Mouse (Mus musculus): ENCODE measurements around the gene Itln1. TPM values are rescaled to one million over a fixed set of nuclear protein-coding genes. Genes with fewer than 3 reads are reported as not detected.

Gene Itln1
- polyA plus RNA-seq (2012; rRNA removed) = 0.10 and 0.19 TPM in 2 replicates

DNA sequence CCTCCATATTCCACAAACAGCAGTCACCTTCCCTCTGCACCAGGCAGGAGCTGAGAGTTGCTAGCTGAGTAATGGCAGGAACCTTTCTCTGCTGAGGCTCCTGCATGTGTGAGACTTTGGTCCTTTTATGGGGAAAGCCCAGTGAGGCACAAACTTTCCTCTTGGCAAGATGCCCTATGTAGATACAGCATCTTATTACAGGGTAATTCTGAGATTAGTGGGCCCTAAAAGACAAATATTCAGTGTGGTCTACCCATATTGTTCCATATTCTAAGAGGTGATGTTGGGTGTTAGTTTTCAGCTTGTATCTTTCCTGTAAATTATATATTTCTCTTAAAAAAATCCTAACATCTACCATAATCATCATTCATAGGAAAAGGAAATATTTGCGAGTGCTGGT lies at the start of gene Itln1:
Gene Itln1, minus strand, starts transcription at position 101 of the 400 bp plus-strand sequence.
- DNase-seq (ENCODE audit: low read depth) = no peak

GRCm38 (mm10) chr1:171584584-171584983 lies 49.5 kb upstream of the Itln1 start:
- DNase-seq (ENCODE audit: low read depth) = no peak

DNA sequence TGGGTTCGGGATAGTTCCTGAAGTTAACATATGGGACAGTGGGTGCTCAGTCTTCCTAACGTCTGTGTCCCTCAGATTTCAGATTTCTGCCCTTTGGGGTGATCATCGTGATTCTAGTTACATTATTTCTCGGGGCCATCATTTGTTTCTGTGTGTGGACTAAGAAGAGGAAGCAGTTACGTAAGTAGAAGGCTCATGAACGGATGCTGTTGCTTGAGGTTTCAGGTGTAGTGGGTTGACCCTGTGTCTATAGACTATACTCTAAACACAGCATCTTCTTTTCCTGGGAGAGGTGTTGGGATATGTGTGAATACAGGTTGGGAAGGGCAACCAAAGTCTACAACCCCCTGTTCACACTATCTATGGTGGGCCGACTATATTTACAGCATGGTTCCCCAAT lies 42.1 kb upstream of the Itln1 start:
- DNase-seq (ENCODE audit: low read depth) = no peak

GRCm38 (mm10) chr1:171568436-171568835 lies 33.3 kb upstream of the Itln1 start:
- no peak for DNase-seq (ENCODE audit: low read depth)

- no peak for DNase-seq (ENCODE audit: low read depth)
These were observed 31.7 kb upstream of the Itln1 start for GRCm38 (mm10) chr1:171566777-171567176.

DNA sequence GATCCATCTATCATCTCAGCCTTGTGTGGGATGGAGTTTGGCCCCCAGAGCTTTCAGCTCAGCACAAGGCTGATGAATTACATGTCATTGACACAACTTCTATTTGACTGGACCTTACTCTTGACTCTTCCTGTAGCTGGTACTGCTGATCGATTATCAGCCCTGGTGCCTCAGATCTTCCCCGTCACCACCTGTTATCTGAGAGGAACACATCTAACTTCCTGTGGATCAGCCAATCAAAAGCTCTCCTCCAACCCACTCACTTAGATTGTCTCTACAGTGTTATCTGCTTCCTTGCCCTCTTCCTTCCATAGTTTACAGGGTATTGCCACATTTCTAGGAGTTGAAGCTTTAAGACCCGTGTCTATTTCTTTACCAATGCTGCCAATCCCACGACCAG lies 30.8 kb upstream of the Itln1 start:
- no peak for DNase-seq (ENCODE audit: low read depth)

DNA sequence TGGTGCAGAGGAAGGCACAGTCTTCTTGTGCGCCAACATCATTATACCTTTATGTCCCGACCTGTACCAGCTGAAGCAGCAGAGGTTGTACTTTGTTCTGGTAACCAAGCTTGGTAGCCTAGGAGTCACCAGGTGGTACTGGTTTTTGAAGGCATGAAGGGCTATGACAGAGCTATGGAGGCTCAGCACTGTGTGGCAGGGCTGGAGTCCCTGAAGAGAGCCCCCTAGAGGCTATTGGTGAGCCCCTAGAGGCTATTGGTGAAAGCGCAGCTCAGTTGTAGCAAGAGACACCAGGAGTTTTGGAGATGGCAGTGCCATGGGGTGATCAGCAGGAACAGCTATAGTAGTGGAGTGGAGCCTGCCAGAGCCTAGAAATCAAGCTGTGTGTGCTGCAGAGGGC lies 29.2 kb upstream of the Itln1 start:
- DNase-seq (ENCODE audit: low read depth) = no peak

DNA sequence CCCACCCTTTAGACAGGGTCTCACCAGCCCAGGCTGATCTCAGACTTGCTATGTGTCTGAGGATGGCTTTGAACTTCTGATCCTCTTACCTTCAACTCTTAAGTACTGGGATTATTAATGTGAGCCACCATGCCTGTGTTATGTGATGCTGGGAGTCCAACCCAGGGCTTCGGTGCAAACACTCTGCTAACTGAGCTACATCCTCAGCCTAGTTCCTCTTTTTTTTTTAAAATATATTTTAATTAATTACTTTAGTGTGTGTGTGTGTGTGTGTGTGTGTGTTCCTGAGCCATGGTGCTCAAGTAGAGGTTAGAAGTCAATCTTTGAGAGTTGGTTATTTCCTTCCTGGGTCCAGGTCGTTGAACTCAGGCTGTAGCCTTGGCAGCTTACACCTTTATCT lies 27.9 kb upstream of the Itln1 start:
- no peak for DNase-seq (ENCODE audit: low read depth)

DNA sequence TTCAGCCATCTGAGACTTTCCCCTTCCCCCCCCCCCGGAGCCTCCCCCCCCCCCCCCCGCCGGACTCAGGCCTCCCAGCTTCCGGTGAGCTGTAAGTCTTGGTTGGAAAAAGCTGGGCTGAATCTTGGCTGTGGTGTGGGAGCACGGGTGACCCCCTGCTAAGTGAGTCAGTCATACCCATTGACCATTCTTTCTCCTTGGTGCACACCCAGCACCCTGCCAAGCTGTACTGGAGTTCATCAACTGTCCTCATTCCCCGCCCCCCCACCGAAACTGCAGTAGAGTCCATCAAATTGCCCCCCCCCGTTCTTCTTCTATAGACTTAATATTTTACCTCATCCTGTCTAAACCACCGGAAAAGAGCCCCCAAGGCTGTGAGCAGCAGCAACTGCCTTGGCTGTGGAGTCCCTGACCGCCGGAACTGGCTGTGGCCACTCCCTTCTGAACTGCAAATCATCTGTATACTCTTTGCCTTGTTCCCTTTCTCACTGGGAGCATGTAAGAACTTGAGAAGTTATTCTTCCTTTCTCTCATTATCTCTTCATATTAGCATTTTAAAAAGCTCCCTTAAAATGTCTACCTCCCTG lies 26.6 kb upstream of the Itln1 start:
- no peak for DNase-seq (ENCODE audit: low read depth)

DNA sequence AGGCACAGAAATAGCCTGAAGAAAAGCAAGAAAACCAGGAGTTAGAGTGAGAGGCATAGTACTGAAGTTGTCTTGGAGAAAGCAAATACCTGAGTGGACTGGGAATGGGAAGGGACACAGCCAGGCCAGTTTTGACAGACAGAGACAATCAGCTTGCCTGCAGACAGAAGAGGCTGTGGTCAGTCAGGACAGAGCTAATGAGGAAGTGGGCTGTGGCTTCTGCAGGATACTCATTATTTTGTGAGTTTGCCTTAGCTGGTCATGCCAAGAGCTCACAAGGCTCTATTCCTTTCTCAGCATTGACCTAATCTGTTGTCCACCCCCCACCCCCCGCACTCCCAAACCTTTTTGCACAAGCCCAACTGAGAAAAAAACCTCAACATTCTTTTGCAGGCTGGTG lies 26.1 kb upstream of the Itln1 start:
- no peak for DNase-seq (ENCODE audit: low read depth)

DNA sequence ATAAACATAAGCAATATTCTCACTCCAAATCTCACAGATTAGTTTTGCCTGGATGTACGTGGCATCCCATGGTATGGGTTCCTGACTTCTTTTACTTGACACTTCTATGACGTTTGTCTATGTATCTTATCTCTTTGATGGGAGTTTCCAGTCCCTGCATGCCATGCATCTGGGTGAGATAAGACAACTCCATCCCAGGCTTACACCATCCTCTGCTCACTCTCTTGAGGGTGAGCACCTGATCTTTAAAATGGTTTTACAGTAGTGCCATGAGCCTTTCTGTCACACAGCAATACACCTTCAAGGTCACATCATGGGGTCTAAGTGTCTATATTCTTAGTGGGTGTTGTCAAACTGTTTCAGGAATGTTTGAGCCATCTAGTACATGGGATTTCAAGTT lies 25.2 kb upstream of the Itln1 start:
- DNase-seq (ENCODE audit: low read depth) = no peak

DNA sequence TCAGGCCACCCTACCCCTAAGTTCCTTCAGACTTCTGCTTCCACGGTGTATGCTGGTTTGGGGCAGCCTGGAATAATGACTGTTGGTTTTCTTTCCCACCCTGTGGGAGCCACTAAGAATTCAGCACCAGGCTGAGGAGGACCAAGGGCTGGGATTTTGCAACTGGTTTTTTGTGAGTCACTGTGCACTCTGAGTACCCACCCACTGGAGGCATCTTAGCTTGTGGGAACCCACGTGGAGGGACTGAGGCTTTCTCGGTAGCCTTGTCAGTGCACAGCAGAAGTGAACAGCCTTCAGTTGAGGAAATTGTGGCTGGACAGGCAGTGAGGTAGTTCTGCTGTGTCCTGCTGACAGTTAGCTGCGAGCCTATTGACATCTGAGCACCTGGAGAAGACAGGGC lies 23.8 kb upstream of the Itln1 start, which contains the start of gene Cd244a:
Gene Cd244a, plus strand, starts transcription at position 296 of the 400 bp plus-strand sequence.
- no peak for DNase-seq (ENCODE audit: low read depth)

- no peak for DNase-seq (ENCODE audit: low read depth)
These were observed 23.3 kb upstream of the Itln1 start for GRCm38 (mm10) chr1:171558407-171558806.

- peak; percentile 8 for DNase-seq (ENCODE audit: low read depth)
These were observed 21.3 kb upstream of the Itln1 start for GRCm38 (mm10) chr1:171556366-171556765.

GRCm38 (mm10) chr1:171553359-171554341 lies 18.6 kb upstream of the Itln1 start:
- no peak for DNase-seq (ENCODE audit: low read depth)

DNA sequence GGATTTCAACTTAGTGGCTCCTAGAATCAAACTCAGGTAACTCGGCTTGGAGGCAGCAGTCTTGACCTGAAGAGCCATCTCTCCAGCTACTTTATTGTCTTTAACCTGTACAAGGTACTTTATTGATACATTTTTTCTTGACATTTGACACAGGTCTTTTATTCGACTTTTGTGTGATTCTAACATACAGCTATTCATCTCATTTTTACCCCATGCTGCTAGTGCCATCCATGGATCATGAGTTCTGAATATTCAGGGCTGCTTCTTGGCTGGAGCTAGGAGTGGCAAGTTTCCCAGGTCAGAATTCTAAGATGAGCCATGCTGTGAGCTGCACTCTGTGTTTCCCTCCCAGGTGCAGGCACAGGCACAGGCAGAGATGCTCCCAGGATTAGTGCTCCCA lies 17.1 kb upstream of the Itln1 start:
- no peak for DNase-seq (ENCODE audit: low read depth)

- no peak for DNase-seq (ENCODE audit: low read depth)
These were observed 16.2 kb upstream of the Itln1 start for GRCm38 (mm10) chr1:171551326-171551725.

GRCm38 (mm10) chr1:171540694-171541093 lies 5.6 kb upstream of the Itln1 start:
- no peak for DNase-seq (ENCODE audit: low read depth)

DNA sequence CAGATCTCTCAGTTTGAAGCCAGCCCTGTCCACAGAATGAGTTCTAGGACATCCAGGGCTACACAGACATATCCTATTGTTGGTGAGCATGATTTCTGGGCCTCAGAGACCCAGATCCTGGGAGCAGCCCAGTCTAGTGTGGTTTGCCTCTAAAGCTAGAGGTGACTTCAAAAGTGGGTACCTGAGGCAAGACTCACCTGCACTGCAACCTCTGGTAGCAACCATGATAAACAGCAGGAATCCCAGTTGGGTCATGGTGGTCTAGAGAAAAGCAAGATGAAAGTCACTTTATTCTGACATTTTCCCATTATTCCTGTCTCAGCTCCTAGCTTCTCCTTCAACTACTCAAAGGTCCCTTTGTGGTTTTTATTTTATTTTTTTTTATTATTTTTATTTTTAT lies 537 bp downstream of the Itln1 start:
- DNase-seq (ENCODE audit: low read depth) = no peak

GRCm38 (mm10) chr1:171532830-171533229 lies 2.3 kb downstream of the Itln1 start:
- DNase-seq (ENCODE audit: low read depth) = no peak

- no peak for DNase-seq (ENCODE audit: low read depth)
These were observed 3.7 kb downstream of the Itln1 start for GRCm38 (mm10) chr1:171531367-171531766.

DNA sequence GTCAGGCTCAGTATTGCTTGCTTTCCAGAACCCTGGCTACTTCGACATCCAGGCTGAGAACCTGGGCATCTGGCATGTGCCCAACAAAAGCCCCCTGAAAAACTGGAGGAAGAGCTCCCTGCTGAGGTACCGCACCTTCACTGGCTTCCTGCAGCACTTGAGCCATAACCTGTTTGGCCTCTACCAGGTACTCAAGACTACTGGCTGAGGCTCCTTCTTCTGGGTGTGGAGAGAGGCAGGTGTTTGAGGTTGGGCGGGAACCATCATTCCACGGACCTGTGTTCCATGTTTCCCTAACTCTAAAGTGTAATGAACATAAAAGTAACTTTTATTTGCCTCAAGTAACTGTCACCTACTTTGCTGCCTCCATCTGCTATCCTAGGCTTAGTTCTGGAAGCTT lies 19.5 kb downstream of the Itln1 start:
- DNase-seq (ENCODE audit: low read depth) = no peak

DNA sequence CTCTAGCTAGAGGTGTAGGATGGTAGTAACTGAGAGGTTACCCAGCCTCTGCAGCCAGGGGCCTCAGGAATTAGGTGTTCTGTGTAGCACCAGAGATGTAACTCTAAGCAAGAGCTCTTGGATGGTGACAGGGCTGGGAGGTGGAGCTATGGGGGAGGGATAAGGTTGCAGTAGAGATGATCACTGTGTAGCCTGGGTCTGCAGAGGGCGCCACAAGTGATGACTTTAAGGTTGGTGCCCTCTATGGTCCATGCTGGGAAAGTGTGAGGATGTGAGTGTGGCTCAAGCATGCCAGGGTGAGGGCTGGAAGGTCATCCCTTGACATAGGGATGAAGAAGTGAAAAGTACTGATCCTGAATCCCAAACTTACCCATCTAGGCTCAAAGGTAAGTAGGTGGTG lies 20.1 kb downstream of the Itln1 start:
- DNase-seq (ENCODE audit: low read depth) = no peak

All from gonadal fat pad, adult 2 months (tissue).